Mouse (Mus musculus) lung, postnatal 0 days (tissue): ENCODE data around the gene Tnrc18.

ENCODE experiments used
- CTCF ChIP-seq: IDR thresholded peaks from 2 replicates; pipeline ENCODE4 v1.5.1; 2016; ENCODE audit warnings: antibody characterized with exemption, mild to moderate bottlenecking
- EP300 ChIP-seq: IDR thresholded peaks from 2 replicates; pipeline ENCODE4 v1.6.1; 2016; ENCODE audit warnings: antibody characterized with exemption, mild to moderate bottlenecking, control low read depth

DNA sequence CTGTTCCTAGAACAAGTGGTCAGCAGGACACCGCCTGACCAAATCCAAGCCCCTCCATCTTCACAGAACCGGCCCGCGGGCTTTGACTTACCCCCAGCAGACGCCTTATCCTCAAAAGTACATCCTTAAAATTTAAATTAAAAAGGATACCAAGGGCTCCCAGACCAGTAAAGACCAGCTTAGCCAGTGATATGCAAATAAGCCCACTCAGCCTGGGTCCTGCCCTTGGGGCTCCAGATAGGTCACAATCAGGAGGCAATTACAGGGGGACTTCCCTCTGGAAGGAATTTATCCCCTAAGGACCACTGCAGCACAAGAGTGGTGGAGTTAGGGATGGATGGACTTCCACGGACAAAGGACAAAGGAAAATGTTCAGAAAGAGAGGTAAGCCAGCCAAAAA, 16.8 kb downstream of the Tnrc18 start:
- TF ChIP-seq CTCF (no peak), EP300 (no peak)
